ENCODE assay signal across 12 mouse cellular contexts in genomic region chr2:5396415-5396814, GRCm38 (mm10).
A peak's percentile ranks its signal among the peaks of the same experiment; 100 is the strongest.
DNase-seq lines count a peak whose midpoint lies in the region; ATAC-seq and TF ChIP-seq lines count a peak whose summit lies in the region.
"Had no signal": no experiment of that assay in that cellular context is flagged by ENCODE, and none has a peak within 500 bp of the region (broad histone marks: within the 10 kb centered on the region; RNA-seq: fewer than 3 reads in every experiment).

No protein-coding gene starts in this region.

- no peak overlapping the region for H3K27ac ChIP-seq in layer of hippocampus, adult 2 months
- no peak overlapping the region for H3K27ac ChIP-seq in embryonic facial prominence, embryonic 14.5 days (replicated peaks; ENCODE audit: low read depth, low read length)
- H3K27ac ChIP-seq: macrophage had no signal

- no peak overlapping the region for H3K4me2 ChIP-seq in embryonic facial prominence, embryonic 14.5 days (ENCODE audit: low read depth, low read length)

- peak; percentile 35; the same call in 1 of the 2 replicates for ATAC-seq in frontal cortex, adult (ENCODE audit: low TSS enrichment)
- no peak for ATAC-seq in embryonic facial prominence, embryonic 14.5 days (ENCODE audit: low read depth)

- TF ChIP-seq CTCF in layer of hippocampus, adult 2 months (conservative IDR thresholded peaks at IDR 0.05) = peak; percentile 65

- H3K27me3 ChIP-seq in embryonic facial prominence, embryonic 14.5 days (replicated peaks; ENCODE audit: control insufficient read depth, insufficient read depth, low read length) = no peaks in the 10 kb centered on the region

- DNase-seq in frontal cortex, postnatal 36 days (ENCODE audit: low spot score in 2 of 2) = no peak
- no peak for DNase-seq in layer of hippocampus, adult 2 months (ENCODE audit: low spot score in 2 of 2)
- no peak for DNase-seq in layer of hippocampus, adult 8-10 months (ENCODE audit: low spot score in 2 of 2)
- DNase-seq in ES-CJ7 (ENCODE audit: low read depth, low spot score) = peak; percentile 27
- peak; percentile 52 for DNase-seq in embryonic facial prominence, embryonic 14.5 days (ENCODE audit: low spot score)
- no peak for DNase-seq in testis, postnatal 14 days (ENCODE audit: low spot score)
- no peak for DNase-seq in adrenal gland, postnatal 36 days
- DNase-seq: cerebellum, adult 11 months; layer of hippocampus, adult 9-11 months; right cerebral cortex, postnatal 4 days had no signal

- no peak overlapping the region for H3K9ac ChIP-seq in embryonic facial prominence, embryonic 14.5 days (ENCODE audit: low read depth, low read length)

- H3K4me3 ChIP-seq in layer of hippocampus, adult 2 months = no peak overlapping the region
- H3K4me3 ChIP-seq in embryonic facial prominence, embryonic 14.5 days (ENCODE audit: low read depth, low read length) = no peak overlapping the region

- H3K36me3 ChIP-seq in embryonic facial prominence, embryonic 14.5 days (ENCODE audit: control insufficient read depth, insufficient read depth, low read length) = no peaks in the 10 kb centered on the region

- WGBS in embryonic facial prominence, embryonic 14.5 days = 67% methylated on average over 1 of the region's 1 CpGs

- H3K9me3 ChIP-seq in embryonic facial prominence, embryonic 14.5 days (ENCODE audit: control insufficient read depth, low read length) = no peaks in the 10 kb centered on the region

- no peaks in the 10 kb centered on the region for H3K4me1 ChIP-seq in embryonic facial prominence, embryonic 14.5 days (ENCODE audit: control insufficient read depth, insufficient read depth, low read length)

Comparison
In these comparisons a context has a peak if more than half of its experiments do, and no peak if none do; other contexts are left out.
1. DNase-seq: peak in ES-CJ7 (single experiment) and embryonic facial prominence, embryonic 14.5 days (single experiment); none in frontal cortex, postnatal 36 days (0 of 2), layer of hippocampus, adult 2 months (0 of 2), layer of hippocampus, adult 8-10 months (0 of 2), testis, postnatal 14 days (single experiment) and adrenal gland, postnatal 36 days (0 of 2).